Mouse (Mus musculus) thymus, adult 2 months (tissue): ENCODE measurements at regions not wholly inside any gene's neighbourhood (a gene's known extent, or its start where the extent isn't known, plus 50 kb on each side); places are given as distances from the start of the nearest gene placed in this dataset.

ENCODE experiments used
- DNase-seq: peaks from one replicate; pipeline ENCODE4 v3.0.0; 2021
- H3K27ac ChIP-seq: fragments of 200-500 bp; 2 replicates; pipeline ENCODE4 v1.5.1; 2012; ENCODE audit warnings: low read length, control low read depth; ENCODE audit not compliant: control insufficient read depth, insufficient read depth
- H3K27me3 ChIP-seq: fragments of 200-500 bp; 2 replicates; pipeline ENCODE4 v1.6.1; 2012; ENCODE audit warnings: mild to moderate bottlenecking, low read length, moderate library complexity, mixed read lengths; ENCODE audit not compliant: control insufficient read depth, insufficient read depth
- H3K36me3 ChIP-seq: fragments of 200-500 bp; 2 replicates; pipeline ENCODE4 v1.6.1; 2012; ENCODE audit warnings: mild to moderate bottlenecking, low read length, moderate library complexity; ENCODE audit not compliant: control insufficient read depth, insufficient read depth
- H3K4me1 ChIP-seq: fragments of 200-500 bp; replicated peaks from 2 replicates; pipeline ENCODE4 v1.6.1; 2012; ENCODE audit warnings: low read length; ENCODE audit not compliant: control insufficient read depth, insufficient read depth
- H3K4me3 ChIP-seq: fragments of 200-500 bp; 2 replicates; pipeline ENCODE4 v1.5.1; 2012; ENCODE audit warnings: mild to moderate bottlenecking, low read length, control low read depth, moderate library complexity; ENCODE audit not compliant: control insufficient read depth, insufficient read depth
- CTCF ChIP-seq: fragments of 200-500 bp; IDR thresholded peaks from 2 replicates; pipeline ENCODE4 v1.5.1; 2012; ENCODE audit warnings: mild to moderate bottlenecking, control low read depth, low read length, moderate library complexity, borderline replicate concordance; ENCODE audit not compliant: control insufficient read depth, poor library complexity, insufficient read depth; ENCODE audit errors: extremely low read depth
- POLR2A ChIP-seq: fragments of 200-500 bp; IDR thresholded peaks from 2 replicates; pipeline ENCODE4 v1.6.1; 2012; ENCODE audit warnings: mild to moderate bottlenecking, low read length, control low read depth, moderate library complexity; ENCODE audit not compliant: control insufficient read depth, poor library complexity, insufficient read depth; ENCODE audit errors: extremely low read depth
- WGBS: fragments of 180-500 bp; shearing (Covaris S2); methylation state at CpG from one replicate; pipeline ENCODE4 v1.1.7; 2018; 5-methylcytosine and 5-hydroxymethylcytosine counted together

GRCm38 (mm10) chr8:126669154-126669553, 75.4 kb upstream of the Irf2bp2 start:
- H3K27ac ChIP-seq: no peak overlapping the region
- peaks cover 49% of the 10 kb centered on the region for H3K4me1 ChIP-seq
- no peak for TF ChIP-seq CTCF
- no peak for TF ChIP-seq POLR2A
- no peak for DNase-seq
- no peaks in the 10 kb centered on the region for H3K36me3 ChIP-seq
- 95% methylated on average over 6 of the region's 6 CpGs for WGBS
- H3K4me3 ChIP-seq: no peak overlapping the region
- no peaks in the 10 kb centered on the region for H3K27me3 ChIP-seq

- Histone ChIP-seq H3K36me3 (no peaks in the 10 kb centered on the region), H3K4me1 (peaks cover 53% of the 10 kb centered on the region), H3K4me3 (no peak overlapping the region), H3K27me3 (no peaks in the 10 kb centered on the region), H3K27ac (no peak overlapping the region)
- TF ChIP-seq CTCF: no peak
- TF ChIP-seq POLR2A: no peak
- 97% methylated on average over 5 of the region's 5 CpGs for whole genome bisulfite sequencing
- DNase-seq: no peak
Measured at GRCm38 (mm10) chr8:126668657-126669025, 74.9 kb upstream of the Irf2bp2 start.

DNA sequence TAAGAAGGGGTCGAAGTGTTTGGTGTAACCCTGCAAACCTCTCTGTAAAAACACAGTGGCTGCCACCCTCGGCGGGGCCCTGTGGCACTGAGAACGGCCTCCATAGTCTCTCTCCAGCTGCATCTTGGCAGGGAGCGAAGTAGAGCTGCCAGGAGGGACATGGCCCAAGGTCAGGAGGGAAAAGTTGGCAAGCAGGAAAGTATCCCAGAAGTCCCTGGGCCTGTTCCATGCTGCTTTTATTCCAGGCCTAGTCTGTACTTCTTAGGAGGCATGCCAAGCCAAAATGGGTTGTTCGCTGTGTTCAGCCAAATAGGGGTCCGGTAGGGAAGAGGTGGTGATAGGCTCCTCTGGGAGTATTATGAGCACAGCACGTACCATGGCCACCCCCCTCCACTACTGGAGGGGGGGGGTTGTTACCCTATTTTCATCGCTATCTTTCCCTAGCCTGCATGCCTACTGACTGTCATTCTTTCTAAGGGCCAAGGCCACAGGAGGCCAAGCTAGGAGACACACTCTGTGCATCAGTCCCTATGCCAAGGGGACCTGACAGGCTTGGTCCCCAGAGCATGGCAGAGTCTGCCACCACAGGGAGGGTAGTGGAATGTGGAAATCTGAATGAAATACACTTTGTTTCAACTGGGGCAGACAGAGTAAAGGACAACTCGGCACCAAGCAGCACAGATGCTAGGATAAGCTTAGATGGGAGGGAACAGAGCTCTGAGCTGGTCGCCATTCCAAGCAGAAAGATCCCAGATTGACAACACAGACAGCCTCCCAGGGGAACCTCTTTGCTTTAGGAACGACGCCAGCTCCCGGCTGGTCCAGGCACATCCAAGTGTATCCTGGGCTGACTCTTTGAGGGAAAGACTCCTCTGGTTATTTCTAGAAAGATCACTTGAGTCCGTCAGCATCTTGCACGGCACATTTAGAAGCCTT, 74.2 kb upstream of the Irf2bp2 start:
- Histone ChIP-seq H3K36me3 (no peaks in the 10 kb centered on the region), H3K4me1 (peaks cover 51% of the 10 kb centered on the region), H3K27ac (peak overlapping the region; percentile 97), H3K27me3 (no peaks in the 10 kb centered on the region), H3K4me3 (no peak overlapping the region)
- TF ChIP-seq POLR2A (no peak), CTCF (no peak)
- WGBS: 86% methylated on average over 16 of the region's 16 CpGs
- DNase-seq: peak; percentile 21

GRCm38 (mm10) chr8:126667086-126667720, 73.4 kb upstream of the Irf2bp2 start:
- no peak overlapping the region; the same call in 1 of the 2 replicates for H3K4me3 ChIP-seq
- no peak for TF ChIP-seq POLR2A
- TF ChIP-seq CTCF: no peak
- peak; percentile 19 for DNase-seq
- 58% methylated on average over 12 of the region's 12 CpGs for WGBS
- H3K36me3 ChIP-seq: no peaks in the 10 kb centered on the region
- H3K27me3 ChIP-seq: no peaks in the 10 kb centered on the region
- H3K27ac ChIP-seq: peak overlapping the region; percentile 97
- peaks cover 52% of the 10 kb centered on the region for H3K4me1 ChIP-seq

- WGBS: under 1% methylated on average over 15 of the region's 15 CpGs
- no peaks in the 10 kb centered on the region for H3K27me3 ChIP-seq
- H3K4me3 ChIP-seq: peak overlapping the region; percentile 34
- peaks cover 59% of the 10 kb centered on the region for H3K4me1 ChIP-seq
- TF ChIP-seq CTCF (no peak), POLR2A (peak; percentile 43)
- DNase-seq: peak; percentile 91
- no peaks in the 10 kb centered on the region for H3K36me3 ChIP-seq
- H3K27ac ChIP-seq: peak overlapping the region; percentile 97
Measured at GRCm38 (mm10) chr8:126666327-126667085, 72.7 kb upstream of the Irf2bp2 start.
